Mouse (Mus musculus): ENCODE data around the gene Vmn2r106. TPM values are rescaled to one million over a fixed set of nuclear protein-coding genes. Genes with fewer than 3 reads are reported as not detected.

Vmn2r106 gene
- not detected for total RNA-seq (2021)
- long read RNA-seq, experiment 1: 0 reads
- long read RNA-seq, experiment 2: 0 reads

- DNase-seq (ENCODE audit: low spot score in 2 of 2): no peak
- intact Hi-C loops (cut with DNase I): no loop called here
Measured at GRCm38 (mm10) chr17:20285453-20285852, at the start of gene Vmn2r106. TSS of gene Vmn2r106 (minus strand) at chr17:20285553.

- intact Hi-C loops (cut with DNase I): no loop called here
Measured at GRCm38 (mm10) chr17:20305790-20306189, 20.4 kb upstream of the Vmn2r106 start.

GRCm38 (mm10) chr17:20286906-20287305 lies 1.6 kb upstream of the Vmn2r106 start:
- intact Hi-C loops (cut with DNase I): no loop called here
- no peak for DNase-seq (ENCODE audit: low spot score in 2 of 2)

More at GRCm38 (mm10) chr17:20305790-20306189, 20.4 kb upstream of the Vmn2r106 start:
- DNase-seq (ENCODE audit: low spot score in 2 of 2): no peak

DNA sequence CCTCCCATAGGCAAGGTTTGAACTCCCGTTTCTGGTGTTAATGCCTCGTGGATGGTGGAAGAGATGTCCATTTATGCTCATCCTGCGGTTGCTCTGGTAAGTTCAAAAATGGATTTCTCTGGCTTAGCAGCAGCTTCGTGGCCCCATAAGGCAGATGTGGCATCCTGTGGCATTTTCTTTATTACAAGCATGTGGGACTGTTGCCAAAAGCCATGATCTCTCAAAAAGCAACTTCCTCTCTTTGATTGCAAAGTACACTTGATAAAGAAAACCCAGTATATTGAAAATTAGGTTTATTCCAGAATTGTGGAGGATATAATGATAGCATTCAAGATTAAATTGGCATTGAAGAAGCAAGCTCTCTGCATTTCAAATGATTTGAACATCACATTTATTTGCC lies 29.8 kb downstream of the Vmn2r106 start:
- intact Hi-C loops (cut with DNase I): no loop called here
- DNase-seq (ENCODE audit: low spot score in 2 of 2): no peak

- intact Hi-C loops (cut with DNase I): no loop called here
- DNase-seq (ENCODE audit: low spot score in 2 of 2): no peak
Measured at GRCm38 (mm10) chr17:20234952-20235351, 50.4 kb downstream of the Vmn2r106 start, which contains the start of gene Vmn2r105. TSS of gene Vmn2r105 (minus strand) at chr17:20235052.

Other genes with a start within 250 kb of the Vmn2r106 start
- not detected for gene Vmn2r104, start 237.2 kb downstream of the Vmn2r106 start, total RNA-seq (2021)
- not detected for gene Fpr-rs7, start 171.3 kb downstream of the Vmn2r106 start, total RNA-seq (2021)
- gene Fpr-rs6, start 102.5 kb downstream of the Vmn2r106 start, total RNA-seq (2021): not detected
- not detected for gene Vmn2r105, start 50.5 kb downstream of the Vmn2r106 start, total RNA-seq (2021)
- not detected for gene Vmn2r107, start 59.7 kb upstream of the Vmn2r106 start, total RNA-seq (2021)
- gene Vmn1r224, start 128.6 kb upstream of the Vmn2r106 start, total RNA-seq (2021): not detected
- gene Vmn2r108, start 195.8 kb upstream of the Vmn2r106 start, total RNA-seq (2021): under 1 TPM in 1 of 2 experiments, not detected in 1; 0.07 TPM
- gene Vmn1r225, start 212.6 kb upstream of the Vmn2r106 start, total RNA-seq (2021): not detected